In the genomic region with DNA sequence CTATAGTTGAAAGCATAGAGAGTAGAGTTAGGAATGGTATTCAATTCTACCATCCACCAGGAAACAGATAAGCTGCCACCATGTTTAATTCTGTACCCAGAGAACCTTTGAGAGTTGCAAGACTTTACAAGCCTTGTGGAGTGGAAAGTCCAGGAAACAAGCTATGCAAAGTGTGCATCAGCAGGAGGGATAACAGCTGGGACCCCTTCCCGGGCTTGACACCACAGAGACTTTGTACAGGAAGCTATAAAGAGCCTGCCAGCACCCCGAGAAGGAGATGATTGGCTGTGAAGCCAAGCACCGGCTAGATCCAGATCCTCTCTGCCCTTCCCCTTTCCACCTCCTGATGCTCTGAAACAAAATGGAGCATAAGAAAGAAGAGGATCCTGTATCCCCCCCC, we compare ENCODE assay signal across 26 mouse cellular contexts.
DNase-seq lines count a peak whose midpoint lies in the region; ATAC-seq and TF ChIP-seq lines count a peak whose summit lies in the region.
"Had no signal": no experiment of that assay in that cellular context is flagged by ENCODE, and none has a peak within 500 bp of the region (broad histone marks: within the 10 kb centered on the region; RNA-seq: fewer than 3 reads in every experiment).

No protein-coding gene starts in this region.

- TF ChIP-seq POLR2A in kidney, adult 2 months (IDR thresholded peaks at IDR 0.05; ENCODE audit: low read depth, low read length) = no peak

- DNase-seq in kidney, postnatal 0 days (ENCODE audit: low spot score) = peak; percentile 55
- no peak for DNase-seq in kidney, adult 2 months
- peak; percentile 29 to 30 for DNase-seq in kidney, postnatal 4 days
- DNase-seq in R1 (ENCODE audit: low read depth, low spot score) = peak; percentile 48
- no peak for DNase-seq in cerebellum, adult 9-10 months
- no peak for DNase-seq in layer of hippocampus, postnatal 14 days (ENCODE audit: low spot score in 2 of 2)
- DNase-seq: adrenal gland, adult 8-10 months; adrenal gland, postnatal 14 days; adrenal gland, postnatal 36 days; cerebellum, adult 11-12 months; cerebellum, adult 2 months; cerebellum, adult 9-11 months; cerebellum, postnatal 14 days; cerebellum, postnatal 36 days; embryo, embryonic 11 days had no signal

- no peak overlapping the region for H3K27ac ChIP-seq in kidney, postnatal 0 days
- H3K27ac ChIP-seq in kidney, adult 2 months (ENCODE audit: insufficient read depth, low read depth, low read length) = no peak overlapping the region
- no peak overlapping the region for H3K27ac ChIP-seq in kidney, embryonic 14.5 days (ENCODE audit: low read depth, low read length)
- H3K27ac ChIP-seq: embryonic facial prominence, embryonic 13.5 days; embryonic facial prominence, embryonic 15.5 days; forebrain, embryonic 10.5 days; forebrain, embryonic 12.5 days had no signal

- H3K4me2 ChIP-seq in kidney, postnatal 0 days (ENCODE audit: low read length) = no peak overlapping the region
- no peak overlapping the region for H3K4me2 ChIP-seq in kidney, embryonic 14.5 days (replicated peaks; ENCODE audit: low read depth, low read length)
- H3K4me2 ChIP-seq: embryonic facial prominence, embryonic 13.5 days; embryonic facial prominence, embryonic 15.5 days; forebrain, embryonic 12.5 days had no signal

- no peaks in the 10 kb centered on the region for H3K36me3 ChIP-seq in kidney, postnatal 0 days (ENCODE audit: insufficient read depth, low read length)
- H3K36me3 ChIP-seq in kidney, adult 2 months (ENCODE audit: control insufficient read depth, insufficient read depth, low read length) = no peaks in the 10 kb centered on the region
- H3K36me3 ChIP-seq in kidney, embryonic 14.5 days (ENCODE audit: control insufficient read depth, insufficient read depth, low read length) = no peaks in the 10 kb centered on the region
- H3K36me3 ChIP-seq: embryonic facial prominence, embryonic 13.5 days; embryonic facial prominence, embryonic 15.5 days; forebrain, embryonic 10.5 days; forebrain, embryonic 12.5 days; G1E had no signal

- no peak overlapping the region for H3K9ac ChIP-seq in kidney, postnatal 0 days (ENCODE audit: low read depth, low read length)
- no peak overlapping the region for H3K9ac ChIP-seq in kidney, embryonic 14.5 days (ENCODE audit: low read depth, low read length)
- H3K9ac ChIP-seq: embryonic facial prominence, embryonic 13.5 days; embryonic facial prominence, embryonic 15.5 days; forebrain, embryonic 12.5 days had no signal

- H3K27me3 ChIP-seq in kidney, postnatal 0 days (ENCODE audit: insufficient read depth, low read length) = no peaks in the 10 kb centered on the region
- H3K27me3 ChIP-seq in kidney, adult 2 months (replicated peaks; ENCODE audit: control insufficient read depth, insufficient read depth, low read length) = peaks cover 1% of the 10 kb centered on the region; the same call in 1 of the 2 replicates
- 0 out of 2 replicates have a peak, but pooled peaks cover 3% of the 10 kb centered on the region for H3K27me3 ChIP-seq in kidney, embryonic 14.5 days (ENCODE audit: control insufficient read depth, insufficient read depth, low read length)
- H3K27me3 ChIP-seq: embryonic facial prominence, embryonic 13.5 days; embryonic facial prominence, embryonic 15.5 days; forebrain, embryonic 12.5 days had no signal

- WGBS in kidney, postnatal 0 days = 29% methylated on average over 3 of the region's 3 CpGs
- 47% methylated on average over 3 of the region's 3 CpGs for WGBS in kidney, adult 2 months
- WGBS in kidney, embryonic 14.5 days = 22% methylated on average over 3 of the region's 3 CpGs

- no peak for ATAC-seq in kidney, postnatal 0 days (replicated peaks; ENCODE audit: low FRiP score, low read depth)
- ATAC-seq in kidney, embryonic 14.5 days (ENCODE audit: low FRiP score, low TSS enrichment) = no peak
- ATAC-seq: activated CD4-positive, CD25-positive, alpha-beta regulatory T cell, adult 4 months; forebrain, embryonic 14.5 days; forebrain, embryonic 16.5 days; Patski had no signal

- no peaks in the 10 kb centered on the region for H3K4me1 ChIP-seq in kidney, postnatal 0 days (replicated peaks; ENCODE audit: insufficient read depth, low read length)
- no peaks in the 10 kb centered on the region for H3K4me1 ChIP-seq in kidney, adult 2 months (ENCODE audit: control insufficient read depth, insufficient read depth, low read length)
- no peaks in the 10 kb centered on the region for H3K4me1 ChIP-seq in kidney, embryonic 14.5 days (ENCODE audit: control insufficient read depth, insufficient read depth, low read length)
- H3K4me1 ChIP-seq: embryonic facial prominence, embryonic 15.5 days; forebrain, embryonic 12.5 days had no signal

- no peak for TF ChIP-seq CTCF in kidney, postnatal 0 days (IDR thresholded peaks at IDR 0.05; ENCODE audit: low read depth)
- no peak for TF ChIP-seq CTCF in kidney, adult 2 months (conservative IDR thresholded peaks at IDR 0.05; ENCODE audit: insufficient read depth, insufficient read length, low read depth, low read length)

- H3K4me3 ChIP-seq in kidney, postnatal 0 days (replicated peaks; ENCODE audit: low read depth, low read length) = no peak overlapping the region
- no peak overlapping the region for H3K4me3 ChIP-seq in kidney, adult 2 months (ENCODE audit: insufficient read depth, low read depth, low read length)
- no peak overlapping the region for H3K4me3 ChIP-seq in kidney, embryonic 14.5 days (ENCODE audit: low read length)
- H3K4me3 ChIP-seq: embryonic facial prominence, embryonic 13.5 days; embryonic facial prominence, embryonic 15.5 days; erythroblast, embryonic 14.5 days; forebrain, embryonic 10.5 days; forebrain, embryonic 12.5 days had no signal

- H3K9me3 ChIP-seq in kidney, postnatal 0 days (replicated peaks; ENCODE audit: low read length) = no peaks in the 10 kb centered on the region
- no peaks in the 10 kb centered on the region for H3K9me3 ChIP-seq in kidney, embryonic 14.5 days (ENCODE audit: control insufficient read depth, low read length)
- H3K9me3 ChIP-seq: embryonic facial prominence, embryonic 13.5 days; embryonic facial prominence, embryonic 15.5 days; forebrain, embryonic 10.5 days; forebrain, embryonic 12.5 days; G1E had no signal

Comparison
In these comparisons a context has a peak if more than half of its experiments do, and no peak if none do; other contexts are left out.
1. DNase-seq: peak in kidney, postnatal 0 days (single experiment), kidney, postnatal 4 days (2 of 2) and R1 (single experiment); none in kidney, adult 2 months (single experiment), cerebellum, adult 9-10 months (single experiment) and layer of hippocampus, postnatal 14 days (0 of 2).